Mouse (Mus musculus): ENCODE results near the gene Btnl1.

Btnl1 gene

DNA sequence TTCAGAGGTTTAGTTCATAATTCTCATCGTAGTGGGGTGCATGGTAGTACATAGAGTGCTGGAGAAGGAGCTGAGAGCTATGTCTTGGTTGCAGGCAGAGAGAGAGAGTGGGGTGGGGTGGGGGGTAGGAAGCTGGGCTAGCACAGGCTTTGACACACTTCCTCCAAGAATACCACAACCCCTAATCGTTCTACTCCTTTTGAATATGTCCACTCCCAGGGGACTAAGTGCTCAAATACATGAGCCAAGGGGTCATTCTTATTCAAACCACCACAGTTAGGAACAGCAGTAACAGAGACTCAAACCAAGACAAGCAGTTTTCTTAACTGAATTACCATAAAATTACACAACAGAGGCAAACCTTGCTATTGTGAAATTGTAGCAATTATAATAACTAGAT is 9.7 kb downstream of the Btnl1 start:
- DNase-seq, result no peak

DNA sequence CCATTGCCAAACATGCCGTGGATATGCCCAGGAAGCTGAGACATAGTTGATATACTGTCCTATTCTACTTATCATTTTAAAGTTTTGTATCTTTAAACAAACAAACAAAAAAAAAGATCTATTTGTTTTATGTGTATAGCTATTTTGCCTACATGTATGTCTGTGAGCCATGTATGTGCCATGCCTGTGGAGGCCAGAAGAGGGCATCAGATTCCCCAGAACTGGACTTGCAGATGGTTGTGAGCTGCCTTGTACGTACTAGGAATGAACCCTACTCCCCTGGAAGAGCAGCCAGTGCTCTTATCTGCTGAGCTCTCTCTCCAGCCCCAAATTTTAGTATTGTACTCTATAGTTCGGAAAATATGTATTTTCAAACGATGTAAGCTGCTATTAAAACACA is 11.6 kb downstream of the Btnl1 start:
- DNase-seq, result peak; percentile 48

DNA sequence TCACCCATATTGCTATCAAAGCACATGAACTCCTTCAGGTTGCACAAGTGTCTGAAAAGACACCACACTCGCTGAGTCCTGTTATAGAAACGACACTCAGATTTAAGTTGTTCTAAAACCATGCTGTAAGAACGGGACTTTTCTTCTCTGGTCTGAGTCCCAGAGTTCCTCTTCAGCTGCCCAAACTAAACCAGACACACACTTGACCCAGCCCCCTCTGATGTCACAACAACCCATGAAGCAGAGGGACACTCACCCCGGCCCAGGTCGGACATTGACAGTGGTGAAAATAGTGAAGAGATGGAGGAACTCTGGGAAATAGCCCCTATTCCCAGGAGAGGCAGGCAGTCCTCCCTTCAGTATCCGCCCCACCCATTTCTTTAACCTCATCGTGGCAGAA is 14.6 kb downstream of the Btnl1 start:
- no peak for DNase-seq

DNA sequence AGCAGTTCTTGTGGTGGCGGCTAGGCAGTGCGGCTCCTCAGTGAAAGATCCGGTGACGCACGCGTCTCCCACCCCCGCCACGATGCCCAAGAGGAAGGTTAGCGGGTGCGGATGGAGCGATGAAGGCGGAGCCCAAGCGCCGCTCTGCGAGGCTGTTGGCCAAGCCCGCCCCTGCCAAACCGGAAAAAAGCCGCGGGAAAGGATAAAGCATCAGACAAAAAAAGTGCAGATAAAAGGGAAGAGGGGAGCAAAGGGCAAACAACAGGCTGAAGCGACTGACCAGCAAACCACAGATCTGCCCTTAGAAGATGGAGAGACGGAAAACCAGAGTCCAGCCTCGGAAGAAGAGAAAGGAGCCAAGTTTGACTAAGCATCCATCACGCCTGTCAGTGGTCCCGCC is 15.4 kb downstream of the Btnl1 start:
- no peak for DNase-seq

DNA sequence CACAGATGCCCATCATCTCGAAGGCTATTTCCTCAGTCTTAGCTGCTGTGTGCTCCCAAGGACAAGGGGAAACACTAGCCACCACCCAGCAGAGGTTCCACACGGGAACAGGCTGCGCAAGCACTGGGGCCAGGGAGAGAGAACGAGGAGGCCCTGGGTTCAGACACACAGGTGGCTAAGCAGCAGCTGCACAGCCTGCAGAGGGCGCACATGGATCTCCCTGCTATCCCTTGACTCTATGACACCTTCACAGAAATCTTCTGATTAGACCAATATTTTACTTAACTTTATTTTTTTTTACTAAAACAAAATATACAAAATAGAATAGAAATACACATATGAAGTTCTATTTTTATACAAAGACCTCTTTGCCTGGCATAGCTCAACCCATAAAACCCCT is 20.4 kb downstream of the Btnl1 start:
- no peak for DNase-seq

DNA sequence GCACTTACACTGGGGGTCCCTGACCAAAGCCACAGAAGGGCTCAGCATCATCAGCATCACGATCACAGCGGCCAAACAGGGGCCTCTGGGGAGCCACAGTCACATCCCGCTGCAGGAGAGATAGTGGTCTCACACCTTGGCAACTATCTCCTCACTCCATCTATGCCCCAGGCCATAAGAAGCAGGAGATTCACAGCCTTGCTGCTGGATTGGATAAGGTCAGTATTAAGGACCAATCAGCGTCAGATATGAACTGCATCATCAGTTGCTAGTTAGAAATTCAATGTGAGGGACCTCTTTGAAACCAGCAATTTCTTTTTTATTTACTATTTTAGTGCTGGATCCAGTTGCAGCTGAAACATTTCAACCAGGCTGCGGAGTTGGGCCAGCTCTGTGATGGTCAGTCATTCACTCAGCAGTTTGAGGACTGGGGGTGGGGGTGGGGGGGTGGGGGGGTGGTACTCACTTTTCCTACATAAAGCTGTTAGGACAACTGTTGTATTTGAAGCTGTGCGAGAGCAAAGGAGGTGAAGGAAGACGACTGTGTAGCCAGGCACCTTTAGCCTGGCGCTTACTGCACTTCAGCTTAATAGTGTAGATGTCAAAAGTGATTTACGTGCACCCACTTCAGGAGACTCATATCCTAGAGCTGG is 21.3 kb downstream of the Btnl1 start:
- peak; percentile 91 for DNase-seq

DNA sequence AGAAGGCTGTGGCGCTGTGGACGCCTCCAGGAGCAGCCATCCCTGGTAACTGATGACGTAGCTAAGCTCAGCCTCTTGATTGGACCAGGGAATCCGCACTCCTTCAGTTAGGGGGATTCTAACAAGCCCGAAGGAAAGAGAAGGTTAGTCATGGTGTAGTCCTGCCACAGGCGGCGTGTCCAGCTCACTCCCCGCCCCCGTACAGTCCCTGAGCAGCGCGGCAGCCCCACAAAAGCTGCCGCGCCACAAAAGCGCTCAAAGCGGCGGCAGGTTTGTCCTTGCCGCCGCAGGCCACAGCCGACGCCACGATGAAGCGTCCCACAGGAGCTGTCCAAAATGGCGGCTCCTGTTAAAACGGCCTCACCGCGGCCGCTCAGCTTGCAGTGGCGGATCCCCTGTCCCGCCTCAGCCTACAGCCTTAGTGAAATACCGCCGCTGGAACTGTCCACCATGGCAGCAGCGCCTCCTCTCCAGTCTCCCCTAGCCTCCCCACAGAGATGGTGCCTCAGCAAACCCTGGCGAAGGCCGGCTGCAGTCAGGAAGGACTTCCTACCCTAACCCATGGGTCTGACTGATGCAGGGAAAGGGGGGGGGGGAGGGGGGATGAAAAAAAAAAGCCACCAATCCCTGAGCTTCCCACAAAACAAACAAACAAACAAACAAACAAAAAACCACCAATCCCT is 21.9 kb downstream of the Btnl1 start, which contains the start of gene BC051142:
Gene BC051142 (plus strand): TSS at position 110 of the 683 bp plus-strand sequence.
- DNase-seq, result peak; percentile 97

DNA sequence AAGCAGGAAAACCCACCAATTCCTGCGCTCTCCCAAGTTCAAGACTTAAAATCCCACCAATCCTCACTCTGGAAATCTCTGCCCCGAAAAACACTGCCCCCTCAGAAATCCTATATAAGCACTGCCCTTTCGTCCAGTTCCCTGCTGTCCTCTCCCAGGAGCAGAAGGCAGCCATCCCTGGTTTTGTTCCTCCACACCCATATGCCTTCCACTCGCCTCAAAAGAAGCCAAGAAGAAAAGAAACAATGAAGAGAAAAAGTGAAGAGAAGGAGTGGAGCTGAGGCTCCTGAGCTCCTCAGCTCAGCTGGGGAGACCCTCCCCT is 22.4 kb downstream of the Btnl1 start:
- DNase-seq, result peak; percentile 34

DNA sequence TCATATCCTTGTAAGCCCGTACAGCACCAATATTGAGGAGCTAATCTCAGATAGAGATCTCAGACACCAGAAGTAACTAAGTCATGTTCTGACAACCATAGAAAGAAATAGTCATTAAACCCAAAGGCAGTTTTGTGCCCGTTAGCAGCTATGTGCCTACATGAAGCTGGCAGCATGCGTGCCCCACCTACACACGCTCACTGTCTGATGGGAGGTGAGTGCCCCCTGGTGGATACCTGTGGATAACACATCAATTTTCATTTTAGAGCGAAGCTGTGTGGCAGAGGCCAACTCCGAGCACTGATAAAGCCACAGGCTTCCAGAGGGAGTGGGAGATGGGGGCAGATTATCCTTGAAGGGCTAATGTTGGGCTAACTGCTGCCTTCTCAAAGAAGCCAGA is 34.2 kb downstream of the Btnl1 start:
- peak; percentile 74 for DNase-seq

DNA sequence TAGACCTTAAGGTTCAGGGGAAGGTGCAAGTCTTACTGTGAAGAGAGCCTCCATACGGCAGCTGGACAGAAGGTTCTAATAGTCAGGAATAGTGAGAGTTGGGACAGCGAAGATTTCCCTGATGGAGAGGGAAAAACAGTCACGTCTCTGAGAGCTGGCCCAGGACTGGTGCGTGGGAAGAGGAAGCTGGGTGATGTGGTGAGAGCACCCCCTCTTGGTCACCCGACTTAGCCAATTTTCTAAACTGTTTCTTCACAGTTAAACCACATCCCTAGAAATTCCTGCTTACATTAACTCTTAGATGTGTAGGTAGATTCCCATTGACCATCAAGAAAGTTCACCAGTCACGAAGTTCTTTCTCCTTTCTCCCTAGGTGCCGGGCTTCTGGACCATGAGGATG is 43.1 kb downstream of the Btnl1 start:
- no peak for DNase-seq

DNA sequence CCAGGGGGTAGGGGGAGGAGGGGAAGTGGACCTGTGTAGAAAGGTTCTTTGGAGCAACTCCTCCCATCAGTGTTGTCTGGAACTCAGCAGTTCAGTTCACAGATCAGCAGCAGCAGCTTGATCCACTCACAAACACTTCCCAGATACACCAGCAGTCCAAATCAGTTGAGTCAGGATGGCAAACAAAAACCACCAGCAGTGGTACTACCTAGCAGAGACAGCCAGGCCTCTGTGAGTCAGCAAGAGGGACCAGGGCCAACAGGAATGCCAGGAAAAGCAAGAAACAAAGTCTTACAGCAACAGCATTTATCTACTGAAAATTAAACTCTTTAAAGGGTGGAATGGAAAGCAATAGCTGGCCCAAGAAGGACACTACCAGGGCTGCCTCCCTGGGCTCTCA is 50.7 kb downstream of the Btnl1 start:
- no peak for DNase-seq

Data from cerebellum, adult 9-10 months (tissue).